Mouse (Mus musculus) spleen, adult 2 months (tissue): ENCODE results near the gene Olfr649.

Source experiments
- CTCF ChIP-seq: fragments of 200-500 bp; IDR thresholded peaks from 2 replicates; pipeline ENCODE4 v1.5.1; 2011; ENCODE audit warnings: mild to moderate bottlenecking, inconsistent platforms; ENCODE audit not compliant: insufficient read depth, insufficient read length, insufficient replicate concordance; ENCODE audit errors: extremely low read depth
- POLR2A ChIP-seq: fragments of 200-500 bp; IDR thresholded peaks from 2 replicates; pipeline ENCODE4 v1.6.1; 2011; ENCODE audit warnings: low read depth, low read length, inconsistent platforms

GRCm38 (mm10) chr7:104244287-104245181, 48.7 kb upstream of the Olfr649 start, which contains the start of gene Trim34a:
- TF ChIP-seq CTCF, result peak; percentile 18; the same call in 1 of the 2 replicates
- TF ChIP-seq POLR2A, result no peak; the same call in 1 of the 2 replicates
